Mouse (Mus musculus) lung, adult 2 months (tissue): Measurements from ENCODE around the gene Fgd5.

ENCODE experiments used
- CTCF ChIP-seq: fragments of 200-500 bp; IDR thresholded peaks from 2 replicates; pipeline ENCODE4 v1.5.1; 2011; ENCODE audit warnings: mild to moderate bottlenecking, low read length, control low read depth; ENCODE audit not compliant: insufficient read depth
- POLR2A ChIP-seq: fragments of 200-500 bp; IDR thresholded peaks from 2 replicates; pipeline ENCODE4 v1.6.1; 2011; ENCODE audit warnings: low read depth, mild to moderate bottlenecking, control low read depth, low read length, borderline replicate concordance; ENCODE audit errors: extremely low read depth

DNA sequence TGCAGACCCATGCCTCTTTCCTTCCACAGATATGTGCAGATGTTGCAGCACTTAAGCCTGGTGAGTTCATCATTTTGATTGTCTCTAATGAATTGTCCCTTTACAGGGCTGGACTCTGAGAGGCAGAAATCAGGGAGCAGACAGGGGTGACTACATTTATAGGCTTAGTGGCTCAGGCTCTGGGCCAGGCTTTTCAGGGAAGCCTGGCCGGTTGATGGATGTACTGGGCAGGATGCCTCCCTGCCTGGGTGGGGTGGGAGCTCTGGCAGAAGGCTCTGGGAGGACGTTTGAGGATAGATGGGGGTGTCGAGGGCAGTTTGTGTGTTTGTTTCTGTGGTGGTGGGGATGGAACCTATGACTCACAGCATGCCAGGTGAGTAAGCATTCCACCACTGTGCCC is 59.5 kb downstream of the Fgd5 start:
- TF ChIP-seq CTCF, result no peak
- TF ChIP-seq POLR2A, result no peak
